Comparison of ENCODE assay signal across 22 mouse cellular contexts in the genomic region with DNA sequence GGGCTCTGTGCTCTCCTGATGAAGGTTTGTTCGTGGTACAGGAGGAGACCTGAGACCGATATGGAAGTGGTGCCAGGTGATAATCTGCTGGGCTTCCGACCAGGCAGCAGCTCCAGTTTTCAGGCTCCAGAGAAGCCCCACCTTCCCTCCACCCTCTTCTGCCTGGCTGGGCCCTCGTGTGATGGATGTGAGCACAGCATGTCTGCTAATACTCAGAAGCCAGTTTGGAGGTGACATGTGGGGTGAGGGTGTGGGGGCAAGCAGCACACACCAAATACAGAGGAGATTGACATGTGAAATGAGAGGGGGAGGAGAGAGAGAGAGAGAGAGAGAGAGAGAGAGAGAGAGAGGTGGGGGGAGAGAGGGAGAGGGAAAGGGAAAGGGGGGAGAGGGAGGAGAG. TPM values are rescaled to one million over a fixed set of nuclear protein-coding genes. Genes with fewer than 3 reads are reported as not detected.
DNase-seq lines count a peak whose midpoint lies in the region; ATAC-seq lines count a peak whose summit lies in the region.
"Had no signal": no experiment of that assay in that cellular context is flagged by ENCODE, and none has a peak within 500 bp of the region (broad histone marks: within the 10 kb centered on the region; RNA-seq: fewer than 3 reads in every experiment).

No protein-coding gene starts in this region.

- no peak overlapping the region for H3K9ac ChIP-seq in intestine, embryonic 14.5 days (ENCODE audit: low read length)
- H3K9ac ChIP-seq in intestine, embryonic 16.5 days (ENCODE audit: low read depth, low read length): no peak overlapping the region
- H3K9ac ChIP-seq: embryonic facial prominence, embryonic 15.5 days; heart, embryonic 13.5 days; neural tube, embryonic 12.5 days had no signal

- 0 out of 2 replicates have a peak, but pooled peaks have one; percentile 15 for ATAC-seq in intestine, embryonic 14.5 days (replicated peaks; ENCODE audit: low FRiP score, low TSS enrichment, low read depth)
- ATAC-seq in intestine, embryonic 16.5 days: no peak
- ATAC-seq: CD4-positive, CD25-positive, alpha-beta regulatory T cell, adult 4 months; inflammation-experienced regulatory T-cells, adult 6 months; lung, postnatal 0 days; Patski had no signal

- H3K9me3 ChIP-seq in intestine, embryonic 14.5 days (ENCODE audit: control insufficient read depth, low read length): no peaks in the 10 kb centered on the region
- no peaks in the 10 kb centered on the region for H3K9me3 ChIP-seq in intestine, embryonic 16.5 days (ENCODE audit: control insufficient read depth, low read length)
- H3K9me3 ChIP-seq in embryonic facial prominence, embryonic 10.5 days: no peaks in the 10 kb centered on the region
- H3K9me3 ChIP-seq: embryonic facial prominence, embryonic 15.5 days; heart, embryonic 13.5 days; neural tube, embryonic 12.5 days had no signal

- no peaks in the 10 kb centered on the region for H3K27me3 ChIP-seq in intestine, embryonic 14.5 days (replicated peaks; ENCODE audit: control insufficient read depth, insufficient read depth, low read length)
- H3K27me3 ChIP-seq in intestine, embryonic 16.5 days (replicated peaks; ENCODE audit: control insufficient read depth, insufficient read depth, low read length): no peaks in the 10 kb centered on the region
- H3K27me3 ChIP-seq in embryonic facial prominence, embryonic 10.5 days (replicated peaks; ENCODE audit: low read depth, poor library complexity, severe bottlenecking): no peaks in the 10 kb centered on the region
- H3K27me3 ChIP-seq: embryonic facial prominence, embryonic 15.5 days; heart, embryonic 13.5 days; neural tube, embryonic 12.5 days had no signal

- no peaks in the 10 kb centered on the region for H3K36me3 ChIP-seq in intestine, embryonic 14.5 days (ENCODE audit: control insufficient read depth, insufficient read depth, low read length)
- H3K36me3 ChIP-seq in intestine, embryonic 16.5 days (ENCODE audit: control insufficient read depth, insufficient read depth, low read length): no peaks in the 10 kb centered on the region
- H3K36me3 ChIP-seq in embryonic facial prominence, embryonic 10.5 days (replicated peaks): 0 out of 2 replicates have a peak, but pooled peaks cover 4% of the 10 kb centered on the region
- H3K36me3 ChIP-seq: embryonic facial prominence, embryonic 15.5 days; heart, embryonic 13.5 days; neural tube, embryonic 12.5 days had no signal

- no peak overlapping the region for H3K4me3 ChIP-seq in intestine, embryonic 14.5 days (ENCODE audit: low read depth, low read length)
- no peak overlapping the region for H3K4me3 ChIP-seq in intestine, embryonic 16.5 days (ENCODE audit: low read length)
- H3K4me3 ChIP-seq in embryonic facial prominence, embryonic 10.5 days: no peak overlapping the region
- H3K4me3 ChIP-seq: embryonic facial prominence, embryonic 15.5 days; gastrocnemius, adult 2 months; heart, embryonic 13.5 days; neural tube, embryonic 12.5 days had no signal

- 0 out of 2 replicates have a peak, but pooled peaks cover 4% of the 10 kb centered on the region for H3K4me1 ChIP-seq in intestine, embryonic 14.5 days (replicated peaks; ENCODE audit: control insufficient read depth, insufficient read depth, low read length)
- peaks cover 3% of the 10 kb centered on the region for H3K4me1 ChIP-seq in intestine, embryonic 16.5 days (ENCODE audit: control insufficient read depth, insufficient read depth, low read length)
- peaks cover 29% of the 10 kb centered on the region for H3K4me1 ChIP-seq in embryonic facial prominence, embryonic 10.5 days

- H3K4me2 ChIP-seq in intestine, embryonic 14.5 days (ENCODE audit: low read length): no peak overlapping the region
- H3K4me2 ChIP-seq in intestine, embryonic 16.5 days (ENCODE audit: low read depth, low read length): no peak overlapping the region
- H3K4me2 ChIP-seq: embryonic facial prominence, embryonic 15.5 days; heart, embryonic 13.5 days; midbrain, embryonic 11.5 days; neural tube, embryonic 12.5 days had no signal

- peak; percentile 38 for DNase-seq in embryo, embryonic 10 days (ENCODE audit: low spot score)
- DNase-seq in embryo, embryonic 11 days: no peak
- DNase-seq in intestine, embryonic 14.5 days (ENCODE audit: low spot score): no peak
- peak; percentile 70 for DNase-seq in cerebellum, adult 8-10 months
- DNase-seq in embryonic facial prominence, embryonic 10.5 days (ENCODE audit: low spot score): peak; percentile 48
- no peak for DNase-seq in thymus, postnatal 0 days (ENCODE audit: low spot score)
- no peak for DNase-seq in kidney, postnatal 25 days
- DNase-seq: adrenal gland, postnatal 10 days; gastrocnemius, adult 2 months; heart, postnatal 36 days; kidney, adult 9 months; liver; thymus, adult 18-20 months had no signal

- H3K27ac ChIP-seq in intestine, embryonic 14.5 days (ENCODE audit: low read depth): no peak overlapping the region
- H3K27ac ChIP-seq in intestine, embryonic 16.5 days (ENCODE audit: low read length): no peak overlapping the region
- peak overlapping the region; percentile 40; the same call in 1 of the 2 replicates for H3K27ac ChIP-seq in embryonic facial prominence, embryonic 10.5 days (replicated peaks)
- H3K27ac ChIP-seq: embryonic facial prominence, embryonic 15.5 days; gastrocnemius, adult 2 months; heart, embryonic 13.5 days; neural tube, embryonic 12.5 days had no signal

- WGBS in intestine, embryonic 14.5 days: 15% methylated on average over 4 of the region's 4 CpGs
- 23% methylated on average over 4 of the region's 4 CpGs for WGBS in intestine, embryonic 16.5 days
- 37% methylated on average over 4 of the region's 4 CpGs for WGBS in embryonic facial prominence, embryonic 10.5 days

RNA-seq across cellular contexts. Expression of gene Gap43, which starts 8.1 kb away (rescaled TPM):
- polyA plus RNA-seq in intestine, embryonic 14.5 days (2014; fragmentation: Nextera tagmentation; extraction: Ambion mirVana): 104 and 111 TPM in 2 replicates
- polyA plus RNA-seq in intestine, embryonic 16.5 days (2015; fragmentation: Nextera tagmentation; extraction: Ambion mirVana): 49.2 and 55.5 TPM in 2 replicates
- 125 and 135 TPM in 2 replicates for polyA plus RNA-seq in embryonic facial prominence, embryonic 10.5 days (2016; fragmentation: Nextera tagmentation; extraction: Ambion mirVana)
- 1.5 and 1.7 TPM in 2 replicates for polyA plus RNA-seq in thymus, postnatal 0 days (2015; fragmentation: Nextera tagmentation; extraction: Ambion mirVana)
- polyA plus RNA-seq: CD4-positive, CD25-positive, alpha-beta regulatory T cell, adult 4 months; inflammation-experienced regulatory T-cells, adult 6 months; Patski had no signal

Comparison
In these comparisons a context has a peak if more than half of its experiments do, and no peak if none do; other contexts are left out.
1. DNase-seq: peak in embryo, embryonic 10 days (single experiment), cerebellum, adult 8-10 months (single experiment) and embryonic facial prominence, embryonic 10.5 days (single experiment); none in embryo, embryonic 11 days (single experiment), intestine, embryonic 14.5 days (single experiment), thymus, postnatal 0 days (single experiment) and kidney, postnatal 25 days (0 of 2).
2. RNA of gene Gap43, which starts 8.1 kb away (polyA plus RNA-seq): 125 to 135 TPM in embryonic facial prominence, embryonic 10.5 days, 104 to 111 TPM in intestine, embryonic 14.5 days and 49.2 to 55.5 TPM in intestine, embryonic 16.5 days; 1.5 to 1.7 TPM in thymus, postnatal 0 days; every median in the first group is over 10 times any median in the second.